21 mouse cellular contexts compared by ENCODE assay signal in the genomic region with DNA sequence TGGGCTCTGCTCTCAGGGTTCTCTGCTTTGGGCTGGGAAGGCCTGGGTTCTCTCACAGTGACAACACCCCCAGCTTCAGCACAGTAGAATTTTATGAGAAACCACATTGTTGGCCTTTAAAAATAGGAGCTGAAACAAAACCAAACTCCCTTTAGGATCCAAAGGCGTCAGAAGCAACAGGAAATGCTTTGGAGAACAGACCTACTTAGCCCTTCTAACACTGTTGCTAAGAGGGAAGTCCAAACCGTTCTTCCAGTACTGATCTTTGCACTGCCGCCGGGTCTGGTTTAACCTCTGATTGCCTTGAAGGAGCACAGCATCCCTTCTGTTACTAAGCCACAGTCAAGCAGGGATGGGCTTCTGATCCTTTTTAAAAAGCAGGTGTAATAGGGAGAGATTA. TPM values are rescaled to one million over a fixed set of nuclear protein-coding genes. Genes with fewer than 3 reads are reported as not detected.
DNase-seq lines count a peak whose midpoint lies in the region; ATAC-seq and TF ChIP-seq lines count a peak whose summit lies in the region.
"Had no signal": no experiment of that assay in that cellular context is flagged by ENCODE, and none has a peak within 500 bp of the region (broad histone marks: within the 10 kb centered on the region; RNA-seq: fewer than 3 reads in every experiment).

No protein-coding gene starts in this region.

- H3K9me3 ChIP-seq in midbrain, embryonic 11.5 days (ENCODE audit: control insufficient read depth, low read length) = no peaks in the 10 kb centered on the region
- H3K9me3 ChIP-seq: embryonic facial prominence, embryonic 15.5 days; heart, embryonic 13.5 days; limb, embryonic 12.5 days had no signal

- H3K4me3 ChIP-seq in midbrain, embryonic 11.5 days (ENCODE audit: low read depth, low read length) = no peak overlapping the region
- H3K4me3 ChIP-seq: embryonic facial prominence, embryonic 15.5 days; heart, embryonic 13.5 days; limb, embryonic 12.5 days had no signal

- no peak for ATAC-seq in midbrain, embryonic 11.5 days (ENCODE audit: low FRiP score)
- ATAC-seq: lung, postnatal 0 days had no signal

- no peak overlapping the region for H3K4me2 ChIP-seq in midbrain, embryonic 11.5 days
- H3K4me2 ChIP-seq: embryonic facial prominence, embryonic 15.5 days; heart, embryonic 13.5 days; limb, embryonic 12.5 days had no signal

- no peaks in the 10 kb centered on the region for H3K27me3 ChIP-seq in midbrain, embryonic 11.5 days (ENCODE audit: control insufficient read depth, insufficient read depth, low read length)
- H3K27me3 ChIP-seq: embryonic facial prominence, embryonic 15.5 days had no signal

- WGBS in midbrain, embryonic 11.5 days = 29% methylated on average over 4 of the region's 4 CpGs

- peaks cover 12% of the 10 kb centered on the region for H3K4me1 ChIP-seq in midbrain, embryonic 11.5 days (ENCODE audit: control insufficient read depth, insufficient read depth, low read length)
- H3K4me1 ChIP-seq: embryonic facial prominence, embryonic 15.5 days had no signal

- no peaks in the 10 kb centered on the region for H3K36me3 ChIP-seq in midbrain, embryonic 11.5 days (ENCODE audit: control insufficient read depth, insufficient read depth, low read length)
- H3K36me3 ChIP-seq: embryonic facial prominence, embryonic 15.5 days; heart, embryonic 13.5 days; limb, embryonic 12.5 days had no signal

- DNase-seq in frontal cortex, postnatal 36 days (ENCODE audit: low spot score in 2 of 2) = peak; percentile 17 to 34
- no peak for DNase-seq in frontal cortex, postnatal 10 days (ENCODE audit: low spot score in 2 of 2)
- peak; percentile 8 for DNase-seq in layer of hippocampus, adult 11-12 months (ENCODE audit: low spot score)
- no peak for DNase-seq in layer of hippocampus, postnatal 36 days
- DNase-seq in brain, embryonic 14.5 days (ENCODE audit: low read depth) = peak; percentile 17
- peak; percentile 80 for DNase-seq in midbrain, embryonic 11.5 days (ENCODE audit: low spot score, missing footprints)
- no peak for DNase-seq in urinary bladder, postnatal 14 days (ENCODE audit: low spot score)
- DNase-seq in Muller cell, postnatal 12 days (ENCODE audit: inconsistent ontology term) = no peak
- DNase-seq: B cell, adult 2 months; cerebellum, adult 18-20 months; gastrocnemius, postnatal 25 days; heart, postnatal 4 days had no signal

- no peak overlapping the region for H3K27ac ChIP-seq in midbrain, embryonic 11.5 days (ENCODE audit: low read depth, low read length)
- H3K27ac ChIP-seq: embryonic facial prominence, embryonic 15.5 days; heart, embryonic 13.5 days; limb, embryonic 12.5 days; liver, embryonic 14.5 days had no signal

- no peak for TF ChIP-seq CTCF in brain, embryonic 14.5 days (IDR thresholded peaks at IDR 0.05; ENCODE audit: borderline replicate concordance, extremely low read depth, insufficient read depth, insufficient read length)

- TF ChIP-seq POLR2A in brain, embryonic 14.5 days (IDR thresholded peaks at IDR 0.05; ENCODE audit: borderline replicate concordance, extremely low read depth, insufficient read depth, insufficient read length, poor library complexity, severe bottlenecking) = no peak

- no peak overlapping the region for H3K9ac ChIP-seq in midbrain, embryonic 11.5 days (ENCODE audit: low read length)
- H3K9ac ChIP-seq: embryonic facial prominence, embryonic 15.5 days; heart, embryonic 13.5 days; limb, embryonic 12.5 days; liver, embryonic 14.5 days had no signal

RNA-seq across cellular contexts. Expression of a gene that starts 33.3 kb away (rescaled TPM):
- not detected for total RNA-seq in layer of hippocampus, postnatal 36 days (2021)
- 0.38 and 0.72 TPM in 2 replicates for polyA plus RNA-seq in brain, embryonic 14.5 days (2012; rRNA removed)
- not detected in 2 replicates for polyA plus RNA-seq in midbrain, embryonic 11.5 days (2014; fragmentation: Nextera tagmentation; extraction: Ambion mirVana)
- total RNA-seq: gastrocnemius, postnatal 25 days; heart, postnatal 4 days; layer of hippocampus, adult 18-20 months; megakaryocyte-erythroid progenitor cell, adult 5-6 weeks had no signal
- polyA plus RNA-seq: forebrain, embryonic 16.5 days; heart, embryonic 13.5 days; neural tube, embryonic 11.5 days had no signal

Comparison
In these comparisons a context has a peak if more than half of its experiments do, and no peak if none do; other contexts are left out.
1. DNase-seq: peak in frontal cortex, postnatal 36 days (2 of 2), layer of hippocampus, adult 11-12 months (single experiment), brain, embryonic 14.5 days (single experiment) and midbrain, embryonic 11.5 days (single experiment); none in frontal cortex, postnatal 10 days (0 of 2), layer of hippocampus, postnatal 36 days (0 of 2), urinary bladder, postnatal 14 days (single experiment) and Muller cell, postnatal 12 days (single experiment).